Mouse (Mus musculus): Measurements from ENCODE around the gene Tbc1d10b.
"Not testable (repeated sequence)": the region's sequence is repeated elsewhere in the genome, so short reads cannot be mapped to it uniquely, and the experiment has no call there.

Tbc1d10b gene

DNA sequence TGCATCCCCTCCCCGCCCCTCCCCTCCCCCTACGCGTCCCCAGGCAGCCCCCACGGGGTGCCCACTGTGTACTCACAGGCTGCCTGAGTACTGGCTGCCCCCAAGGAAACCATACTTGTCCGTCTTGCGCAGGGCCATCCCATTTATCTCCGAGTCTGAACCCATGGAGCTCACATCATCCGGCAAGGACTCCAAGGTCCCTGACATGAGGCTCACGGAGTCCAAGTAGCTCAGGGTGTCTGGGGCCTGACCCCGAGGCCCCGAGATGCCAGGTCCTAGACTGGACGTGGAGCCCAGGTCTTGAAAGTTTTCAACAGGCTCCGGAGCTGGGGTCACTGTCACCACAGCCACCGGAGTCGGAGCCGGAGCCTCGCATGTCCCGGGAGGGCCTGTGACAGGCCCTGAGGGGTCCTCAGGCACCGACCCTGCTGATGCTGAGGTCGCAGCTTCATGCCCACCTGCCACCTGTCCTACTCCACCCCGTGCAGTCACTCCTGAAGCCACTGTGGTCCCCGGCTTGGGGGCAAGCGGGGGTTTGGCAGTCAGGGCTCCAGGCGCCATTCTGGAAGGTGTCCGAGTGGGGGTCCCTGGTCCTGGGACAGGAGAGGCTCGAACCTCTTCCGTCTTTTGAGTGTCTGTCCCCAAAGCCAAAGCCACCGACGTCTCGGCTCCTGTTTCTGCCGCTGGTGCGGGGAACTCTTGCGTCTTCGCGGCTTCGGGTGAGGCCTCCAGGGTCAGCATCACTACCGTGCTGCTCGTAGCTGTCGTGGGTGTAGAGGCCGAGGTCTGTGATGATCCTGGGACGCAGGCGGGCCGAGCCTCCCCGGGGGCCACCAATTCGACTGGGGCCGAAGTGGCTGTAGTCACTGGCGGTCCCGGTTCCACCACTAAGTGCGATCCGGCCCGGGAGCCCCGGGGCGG is 634 bp downstream of the Tbc1d10b start:
- peak in 1 of 2 experiments; percentile 37 for DNase-seq (ENCODE audit: low spot score in 2 of 2)

DNA sequence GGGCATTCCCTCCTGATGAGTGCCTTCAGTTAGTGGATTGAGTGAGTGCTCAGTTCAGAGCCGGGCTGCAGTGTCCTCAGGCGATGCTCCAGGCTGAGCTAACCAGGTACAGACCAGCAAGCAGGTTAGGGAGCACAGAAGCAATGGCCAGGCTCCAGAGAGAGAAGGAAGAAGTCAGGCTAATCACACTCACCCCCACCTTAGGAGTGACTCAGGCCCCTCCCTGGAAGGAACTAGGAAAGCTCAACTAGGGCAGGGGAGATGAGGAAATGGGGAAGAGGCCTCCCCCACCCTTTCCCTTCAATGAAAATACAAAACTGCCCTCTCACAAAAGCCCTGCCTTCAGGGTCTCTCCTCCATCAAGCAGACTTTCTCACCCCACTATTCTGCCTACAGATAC is 1.7 kb downstream of the Tbc1d10b start:
- DNase-seq (ENCODE audit: low spot score in 2 of 2), result no peak

DNA sequence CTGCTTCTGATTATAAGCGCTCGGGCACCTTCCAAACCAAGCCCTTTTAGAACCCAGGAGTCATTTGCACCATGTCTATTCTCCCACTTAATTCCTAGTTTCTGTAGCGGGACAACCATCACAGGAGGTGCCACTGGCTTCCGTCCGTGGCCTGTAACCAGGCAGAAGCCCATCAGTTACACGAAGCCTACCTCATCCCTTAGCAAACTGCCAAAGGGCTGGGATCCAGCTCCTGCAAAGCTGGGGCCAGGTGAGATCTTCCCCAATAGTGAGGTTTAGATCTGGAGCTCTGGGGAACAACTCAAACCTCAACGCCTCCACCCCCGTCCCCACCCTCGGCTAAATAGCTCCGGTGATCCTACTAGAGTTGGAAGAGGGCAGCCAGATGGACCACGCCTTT is 11.8 kb downstream of the Tbc1d10b start:
- no peak for DNase-seq (ENCODE audit: low spot score in 2 of 2)

GRCm38 (mm10) chr7:127195544-127196295 is 12.5 kb downstream of the Tbc1d10b start, which contains the start of gene Cd2bp2:
TSS of gene Cd2bp2 (minus strand) at chr7:127196050.
- peak; percentile 95 to 97 for DNase-seq (ENCODE audit: low spot score in 2 of 2)

DNA sequence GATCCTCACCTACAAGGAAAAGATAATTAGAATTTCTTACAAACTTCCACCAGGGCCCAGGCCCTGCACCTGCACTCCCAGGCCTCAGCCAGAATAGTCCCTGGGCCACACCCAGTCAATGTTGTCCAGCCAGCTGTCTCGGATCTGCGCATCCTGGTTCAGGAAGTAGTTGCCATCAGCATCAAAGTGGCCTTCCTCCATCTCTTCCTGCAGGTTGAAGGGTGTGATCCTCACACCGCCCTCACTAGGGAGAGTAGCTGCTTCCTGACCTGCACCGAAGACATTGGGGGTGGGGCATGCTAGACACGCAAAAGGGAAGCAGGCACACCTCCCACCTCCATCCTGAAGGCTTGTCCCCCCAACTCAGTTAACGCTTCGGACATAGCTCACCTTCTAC is 13.6 kb downstream of the Tbc1d10b start:
- no peak for DNase-seq (ENCODE audit: low spot score in 2 of 2)

DNA sequence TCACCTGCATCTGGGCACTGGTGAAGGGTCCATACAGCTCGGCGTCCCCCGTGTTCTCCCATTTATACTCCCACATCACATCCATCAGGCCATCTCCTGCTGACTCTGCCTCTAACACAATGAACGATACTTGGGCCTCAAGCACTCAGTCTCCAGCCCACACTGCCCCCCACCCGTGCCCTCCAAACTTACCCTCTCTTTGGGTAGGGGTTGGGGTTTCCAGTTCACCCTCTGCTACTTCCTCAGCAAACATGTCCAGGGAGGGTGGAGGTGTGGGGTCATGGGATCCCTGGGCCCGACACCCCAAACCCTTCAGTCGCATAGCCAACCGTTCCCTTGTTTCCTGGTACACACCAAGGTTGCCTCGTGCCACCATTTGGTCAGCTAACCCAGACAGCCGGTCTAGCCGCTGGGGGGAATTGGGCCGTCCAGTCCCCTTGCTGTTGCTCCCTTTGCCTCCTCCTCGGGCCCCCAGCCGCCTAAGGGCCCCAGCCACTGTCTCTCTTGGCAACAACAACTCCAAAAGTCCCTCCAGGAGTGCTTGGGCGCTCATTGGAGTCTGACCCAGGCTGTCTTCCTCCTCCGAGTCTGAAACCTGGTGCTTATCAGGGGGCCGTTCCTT is 14.1 kb downstream of the Tbc1d10b start:
- DNase-seq (ENCODE audit: low spot score in 2 of 2), result no peak

- DNase-seq (ENCODE audit: low spot score in 2 of 2), result no peak
Observed at GRCm38 (mm10) chr7:127192989-127193388, 15.3 kb downstream of the Tbc1d10b start.

- DNase-seq (ENCODE audit: low spot score in 2 of 2), result no peak
Observed at GRCm38 (mm10) chr7:127190672-127191071, 17.6 kb downstream of the Tbc1d10b start.

- no peak for DNase-seq (ENCODE audit: low spot score in 2 of 2)
Observed at GRCm38 (mm10) chr7:127188305-127189276, 19.7 kb downstream of the Tbc1d10b start.

GRCm38 (mm10) chr7:127187351-127187750 is 20.9 kb downstream of the Tbc1d10b start:
- DNase-seq (ENCODE audit: low spot score in 2 of 2), result no peak

GRCm38 (mm10) chr7:127185601-127186000 is 22.7 kb downstream of the Tbc1d10b start:
- no peak for DNase-seq (ENCODE audit: low spot score in 2 of 2)

- no peak for DNase-seq (ENCODE audit: low spot score in 2 of 2)
Observed at GRCm38 (mm10) chr7:127184720-127185119, 23.5 kb downstream of the Tbc1d10b start.

- DNase-seq (ENCODE audit: low spot score in 2 of 2), result no peak
Observed at GRCm38 (mm10) chr7:127183828-127184227, 24.4 kb downstream of the Tbc1d10b start.

GRCm38 (mm10) chr7:127183345-127183744 is 24.9 kb downstream of the Tbc1d10b start:
- no peak for DNase-seq (ENCODE audit: low spot score in 2 of 2)

DNA sequence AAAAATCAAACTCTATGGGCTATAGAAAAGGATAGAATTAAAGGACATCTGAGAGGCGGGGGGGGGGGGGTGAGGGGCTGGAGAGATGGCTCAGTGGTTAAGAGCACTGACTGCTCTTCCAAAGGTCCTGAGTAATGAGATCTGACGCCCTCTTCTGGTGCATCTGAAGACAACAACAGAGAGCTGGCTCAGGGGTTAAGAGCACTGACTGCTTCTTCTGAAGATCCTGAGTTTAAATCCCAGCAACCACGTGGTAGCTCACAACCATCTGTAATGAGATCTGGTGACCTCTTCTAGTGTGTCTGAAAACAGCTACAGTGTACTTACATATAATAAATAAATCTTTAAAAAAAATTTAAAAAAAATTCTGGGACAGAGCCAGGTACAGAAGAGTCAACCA is 26.5 kb downstream of the Tbc1d10b start:
- DNase-seq (ENCODE audit: low spot score in 2 of 2), result not testable (repeated sequence)

GRCm38 (mm10) chr7:127180783-127181182 is 27.5 kb downstream of the Tbc1d10b start:
- no peak for DNase-seq (ENCODE audit: low spot score in 2 of 2)

GRCm38 (mm10) chr7:127176937-127177336 is 31.3 kb downstream of the Tbc1d10b start:
- DNase-seq (ENCODE audit: low spot score in 2 of 2), result no peak

DNA sequence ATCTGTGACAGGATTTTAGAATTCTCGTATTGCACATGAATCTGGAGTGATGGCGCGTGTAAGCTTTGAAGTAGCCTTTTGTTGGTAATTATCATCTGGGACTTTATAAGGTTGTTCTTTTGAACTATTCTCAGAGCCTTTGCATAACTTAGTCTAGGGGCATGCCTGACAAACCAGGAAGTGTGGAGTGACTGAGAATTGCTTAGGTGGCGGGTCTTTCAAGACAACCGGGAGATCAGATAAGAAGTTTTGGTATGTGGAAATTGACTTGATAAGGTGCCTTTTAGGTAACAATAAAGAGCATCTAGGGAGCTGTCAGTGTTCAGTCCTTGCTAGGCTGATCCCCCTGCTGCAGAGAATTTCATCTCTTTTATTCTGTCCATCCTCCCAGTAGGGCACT is 41.8 kb downstream of the Tbc1d10b start:
- DNase-seq (ENCODE audit: low spot score in 2 of 2), result no peak

DNA sequence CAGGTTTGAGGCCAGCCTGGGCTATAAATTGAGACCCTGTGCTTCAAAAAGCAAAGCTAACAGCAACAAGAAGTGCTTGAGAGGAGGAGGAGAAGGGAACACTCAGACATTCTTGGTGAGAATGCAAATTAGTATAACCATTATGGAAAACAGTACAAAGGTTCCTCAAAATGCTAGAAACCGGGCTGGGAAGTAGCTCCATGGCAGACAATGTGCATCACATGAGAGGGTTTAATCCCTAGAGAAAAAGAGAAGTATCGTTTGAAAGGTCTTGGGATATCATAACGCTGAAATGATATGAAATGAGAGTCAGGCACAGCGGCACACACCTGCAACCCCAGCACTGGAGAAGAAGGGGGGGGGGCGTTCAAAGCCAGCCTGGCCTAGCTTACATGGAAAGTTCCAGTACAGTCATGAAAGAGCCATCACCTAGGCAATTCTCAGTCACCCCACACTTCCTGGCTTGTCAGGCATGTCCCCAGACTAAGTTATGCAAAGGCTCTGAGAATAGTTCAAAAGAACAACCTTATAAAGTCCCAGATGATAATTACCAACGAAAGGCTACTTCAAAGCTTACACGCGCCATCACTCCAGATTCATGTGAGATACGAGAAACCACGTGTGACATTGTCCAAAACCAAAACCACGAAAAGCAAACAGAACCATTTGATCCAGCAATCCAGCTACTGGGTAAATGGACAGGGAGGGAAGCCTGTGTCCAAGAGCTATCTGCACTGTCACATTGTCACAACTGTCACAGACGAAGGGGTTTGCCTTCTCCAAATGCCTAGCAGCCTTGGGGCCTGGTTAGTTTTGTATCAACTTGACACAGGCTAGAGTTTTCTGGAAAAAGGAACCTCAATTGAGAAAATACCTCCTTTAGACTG is 42.4 kb downstream of the Tbc1d10b start:
- no peak for DNase-seq (ENCODE audit: low spot score in 2 of 2)

DNA sequence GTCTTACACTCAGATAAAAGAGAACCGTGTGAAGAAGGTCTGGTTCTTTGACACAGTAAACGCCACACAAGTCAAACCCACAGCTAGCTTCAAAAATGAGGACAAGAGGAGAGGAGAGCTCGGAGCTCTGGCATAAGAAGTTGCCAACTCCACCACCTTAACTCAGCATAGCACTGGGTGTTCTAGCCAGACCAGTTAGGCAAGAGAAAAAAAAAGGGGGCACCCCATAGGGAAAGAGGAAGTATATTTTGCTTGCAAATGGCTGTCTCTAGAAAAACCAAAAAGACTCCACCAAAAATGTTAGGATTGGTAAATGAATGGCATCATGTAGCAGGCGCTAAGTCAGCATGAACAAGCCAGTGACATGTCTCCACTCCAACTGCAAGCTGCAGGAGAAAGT is 44.3 kb downstream of the Tbc1d10b start:
- no peak for DNase-seq (ENCODE audit: low spot score in 2 of 2)
